Mouse (Mus musculus) liver, postnatal 0 days (tissue): ENCODE results near the gene Slc25a30. TPM values are rescaled to one million over a fixed set of nuclear protein-coding genes. Genes with fewer than 3 reads are reported as not detected.

ENCODE experiments used
- ATAC-seq: fragments of 200-750 bp; cut with Nextera tagmentation; 2 replicates; pipeline ENCODE4 v1.8.0; 2017; ENCODE audit warnings: mild to moderate bottlenecking, moderate library complexity
- DNase-seq: peaks from one replicate; pipeline ENCODE4 v3.0.0-alpha.2; 2016
- H3K27ac ChIP-seq: fragments of 300-500 bp; sonication (generic); 2 replicates; pipeline ENCODE4 v1.5.1; 2014; ENCODE audit warnings: antibody characterized with exemption, moderate library complexity, mild to moderate bottlenecking, low read depth
- H3K27me3 ChIP-seq: fragments of 300-500 bp; sonication (generic); 2 replicates; pipeline ENCODE4 v1.6.1; 2014; ENCODE audit warnings: low read length, control low read depth, mixed read lengths; ENCODE audit not compliant: insufficient read depth
- H3K36me3 ChIP-seq: fragments of 300-500 bp; sonication (generic); replicated peaks from 2 replicates; pipeline ENCODE4 v1.6.1; 2014; ENCODE audit warnings: mild to moderate bottlenecking, control low read depth, low read length, moderate library complexity, mixed read lengths; ENCODE audit not compliant: insufficient read depth
- H3K4me1 ChIP-seq: fragments of 300-500 bp; sonication (generic); 2 replicates; pipeline ENCODE4 v1.6.1; 2014; ENCODE audit warnings: antibody characterized with exemption, mild to moderate bottlenecking, control low read depth; ENCODE audit not compliant: insufficient read depth
- H3K4me2 ChIP-seq: fragments of 300-500 bp; sonication (generic); 2 replicates; pipeline ENCODE4 v1.6.1; 2014; ENCODE audit warnings: low read depth, mild to moderate bottlenecking, low read length, moderate library complexity, mixed read lengths
- H3K4me3 ChIP-seq: fragments of 300-500 bp; sonication (generic); 2 replicates; pipeline ENCODE4 v1.5.1; 2014; ENCODE audit warnings: low read depth, low read length
- H3K9ac ChIP-seq: fragments of 300-500 bp; sonication (generic); replicated peaks from 2 replicates; pipeline ENCODE4 v1.6.1; 2014; ENCODE audit warnings: mild to moderate bottlenecking, moderate library complexity
- H3K9me3 ChIP-seq: fragments of 300-500 bp; sonication (generic); 2 replicates; pipeline ENCODE4 v1.6.1; 2016; ENCODE audit warnings: mild to moderate bottlenecking, control low read depth, low read length, mixed read lengths
- CTCF ChIP-seq: sonication (generic); IDR thresholded peaks from 2 replicates; pipeline ENCODE4 v1.5.1; 2016; ENCODE audit warnings: antibody characterized with exemption, low read depth
- EP300 ChIP-seq: IDR thresholded peaks from 2 replicates; pipeline ENCODE4 v1.6.1; 2016; ENCODE audit warnings: antibody characterized with exemption, low read depth, mild to moderate bottlenecking
- WGBS: fragments of 180-500 bp; shearing (Covaris S2); extraction: QIAGEN DNeasy Blood & Tissue Kit; methylation state at CpG from one replicate; pipeline ENCODE4 v1.1.7; 2014; ENCODE audit not compliant: insufficient replicate concordance; 5-methylcytosine and 5-hydroxymethylcytosine counted together
- polyA plus RNA-seq: library from polyadenylated mRNA; unstranded; fragments of >200 nt; fragmentation: Nextera tagmentation; extraction: Ambion mirVana; gene quantifications from 2 replicates; pipeline ENCODE4 v1.2.1, GENCODE M21; 2015

Slc25a30 gene
- polyA plus RNA-seq, 1 experiment from 2014 or later, result 13.6 TPM

DNA sequence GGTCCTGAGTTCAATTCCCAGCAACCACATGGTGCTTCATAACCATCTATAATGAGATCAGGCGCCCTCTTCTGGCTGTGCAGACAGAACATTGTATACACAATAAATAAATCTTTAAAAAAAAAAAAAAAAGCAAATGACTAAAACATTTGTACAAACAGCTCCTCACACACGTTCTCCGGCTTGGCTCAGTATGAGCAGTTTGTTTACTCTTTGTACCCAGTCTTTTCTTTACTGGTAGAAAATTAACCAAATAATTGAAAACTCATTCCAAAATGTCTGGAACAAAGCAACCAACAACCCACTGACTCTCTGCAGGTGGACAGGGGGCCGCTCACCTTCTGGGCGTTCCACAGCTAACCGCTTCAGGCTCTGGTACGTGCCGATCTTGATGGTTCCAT lies 15.7 kb downstream of the Slc25a30 start:
- Histone ChIP-seq H3K4me2 (no peak overlapping the region), H3K27me3 (no peaks in the 10 kb centered on the region), H3K9me3 (no peaks in the 10 kb centered on the region), H3K9ac (no peak overlapping the region), H3K27ac (no peak overlapping the region), H3K4me1 (peaks cover 12% of the 10 kb centered on the region), H3K4me3 (no peak overlapping the region), H3K36me3 (peaks cover 19% of the 10 kb centered on the region)
- WGBS, result 83% methylated on average over 8 of the region's 8 CpGs
- no peak for ATAC-seq
- TF ChIP-seq CTCF, result 0 out of 2 replicates have a peak, but pooled peaks have one; percentile 10
- no peak for TF ChIP-seq EP300
- DNase-seq, result no peak

DNA sequence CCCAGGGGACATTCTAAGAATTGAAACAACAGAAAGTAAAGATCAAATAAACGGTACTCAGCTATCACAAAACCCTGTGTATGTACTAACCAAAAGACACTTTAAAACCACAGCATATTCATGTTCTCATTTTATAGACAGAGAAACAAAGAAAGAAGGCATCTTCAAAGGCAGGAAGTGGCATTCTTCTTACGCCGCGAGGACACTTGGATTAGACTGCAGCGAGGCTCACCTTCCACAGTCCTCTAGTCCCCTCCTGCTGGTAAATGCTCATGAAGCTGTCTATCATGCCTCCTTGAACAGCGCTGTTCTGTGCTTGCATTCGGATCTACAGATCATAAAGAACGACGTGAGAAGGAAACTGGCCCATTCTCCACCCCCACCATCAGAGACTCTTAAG lies 17.5 kb downstream of the Slc25a30 start:
- DNase-seq (no peak), ATAC-seq (no peak)
- WGBS, result 93% methylated on average over 9 of the region's 9 CpGs
- Histone ChIP-seq H3K4me2 (no peak overlapping the region), H3K4me1 (peaks cover 12% of the 10 kb centered on the region), H3K27me3 (no peaks in the 10 kb centered on the region), H3K9me3 (no peaks in the 10 kb centered on the region), H3K27ac (no peak overlapping the region), H3K9ac (no peak overlapping the region), H3K36me3 (peaks cover 24% of the 10 kb centered on the region), H3K4me3 (no peak overlapping the region)
- TF ChIP-seq CTCF (no peak), EP300 (no peak)

DNA sequence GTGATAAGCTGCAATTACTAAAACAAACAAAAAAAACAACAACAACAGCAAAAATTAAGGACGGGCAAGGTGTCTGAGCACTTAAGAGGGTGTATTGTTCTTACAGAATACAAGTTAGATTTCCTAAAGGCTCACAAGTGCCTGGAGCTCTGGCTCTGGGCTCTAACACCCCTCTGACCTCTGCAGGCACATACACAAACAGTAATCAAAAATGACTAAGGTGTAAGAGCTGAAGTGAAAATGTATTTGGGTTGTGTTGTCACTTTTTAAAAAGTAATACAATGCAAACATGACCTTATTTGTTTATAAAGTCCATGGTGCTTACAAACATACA lies 18.6 kb downstream of the Slc25a30 start:
- Histone ChIP-seq H3K36me3 (peaks cover 27% of the 10 kb centered on the region), H3K4me1 (peaks cover 11% of the 10 kb centered on the region), H3K27me3 (no peaks in the 10 kb centered on the region), H3K4me3 (no peak overlapping the region), H3K9ac (no peak overlapping the region), H3K9me3 (no peaks in the 10 kb centered on the region), H3K4me2 (no peak overlapping the region), H3K27ac (no peak overlapping the region)
- TF ChIP-seq CTCF (no peak), EP300 (no peak)
- 10% methylated on average over 1 of the region's 1 CpGs for WGBS
- ATAC-seq, result no peak
- DNase-seq, result no peak

DNA sequence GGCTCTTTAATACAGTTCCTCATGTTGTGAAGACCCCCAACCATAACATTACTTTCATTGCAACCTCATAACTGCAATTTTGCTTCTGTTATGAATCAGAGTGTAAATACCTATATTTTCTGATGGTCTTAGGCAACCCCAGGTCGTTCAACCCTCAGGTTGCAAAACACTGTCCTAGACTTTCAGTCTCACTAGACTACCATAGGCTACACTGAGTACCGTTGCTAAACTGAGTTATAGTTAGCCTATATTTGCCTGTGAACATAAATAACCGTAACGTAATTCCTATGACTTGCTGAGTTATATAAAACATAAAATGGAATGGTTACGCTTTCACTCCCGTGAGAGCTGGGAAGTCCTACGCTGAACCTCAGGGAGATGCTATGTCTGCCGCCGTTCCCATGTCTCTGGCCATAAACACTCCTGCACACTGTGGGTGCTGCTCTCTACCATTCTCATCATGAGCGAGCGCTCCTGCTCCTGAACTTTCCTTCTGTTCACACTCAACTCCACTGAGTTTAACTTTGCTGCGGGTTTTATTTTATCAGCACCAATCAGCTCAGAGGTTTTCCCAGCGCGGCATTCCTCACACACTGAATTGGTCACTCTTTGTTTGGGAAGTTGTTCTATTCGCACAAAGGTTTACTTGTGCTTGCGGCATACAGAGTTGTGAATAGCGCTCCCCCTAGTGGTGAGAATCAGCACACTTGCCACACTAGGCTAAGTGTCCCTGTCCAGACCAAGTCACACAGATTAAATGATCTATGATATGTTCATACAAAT lies 19.2 kb downstream of the Slc25a30 start:
- TF ChIP-seq CTCF (peak; percentile 92), EP300 (no peak)
- Histone ChIP-seq H3K4me3 (no peak overlapping the region), H3K36me3 (peaks cover 27% of the 10 kb centered on the region), H3K4me2 (peak overlapping the region; percentile 26), H3K9ac (no peak overlapping the region), H3K9me3 (no peaks in the 10 kb centered on the region), H3K27me3 (no peaks in the 10 kb centered on the region), H3K27ac (peak overlapping the region; percentile 61), H3K4me1 (peaks cover 9% of the 10 kb centered on the region)
- ATAC-seq (peak; percentile 87), DNase-seq (peak; percentile 73)
- WGBS, result 56% methylated on average over 17 of the region's 17 CpGs

DNA sequence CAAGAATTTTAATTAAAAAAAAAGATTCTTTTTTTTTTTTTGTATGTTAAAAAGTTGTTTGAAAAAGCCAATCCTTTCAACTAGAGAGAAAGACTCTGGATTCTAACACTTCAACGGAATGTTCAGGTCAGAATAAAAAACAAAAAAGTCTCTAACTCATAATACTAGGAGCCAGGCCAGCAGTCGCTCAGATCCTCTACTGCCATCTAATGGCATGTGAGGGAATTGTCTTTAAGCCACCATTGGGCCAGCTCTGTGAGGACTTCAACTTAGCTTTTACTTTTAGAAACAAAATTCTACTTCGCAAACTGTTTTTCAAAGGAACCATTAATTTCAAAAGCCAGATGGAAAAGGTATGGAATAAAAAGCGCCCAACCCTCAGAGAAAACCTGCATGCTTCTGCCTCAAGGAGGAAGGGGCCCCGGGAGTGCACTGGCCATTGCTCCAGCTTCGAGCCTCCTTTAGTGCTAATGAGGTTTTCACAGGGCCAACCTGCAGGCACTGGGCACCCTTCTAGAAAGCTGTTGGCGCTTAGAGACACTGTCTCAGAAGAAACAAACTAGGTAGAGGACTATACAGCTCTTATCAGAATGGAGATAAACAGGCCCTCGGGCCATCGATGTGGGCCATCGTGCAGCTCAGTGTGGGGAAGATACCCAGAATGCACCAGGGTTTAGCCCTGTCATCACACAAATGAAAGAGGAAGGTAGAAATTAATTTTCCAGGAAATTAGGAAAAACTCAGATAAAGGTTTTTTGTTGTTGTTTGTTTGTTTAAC lies 25.6 kb downstream of the Slc25a30 start:
- ATAC-seq (peak; percentile 74; the same call in 1 of the 2 replicates), DNase-seq (peak; percentile 44)
- 0 out of 2 replicates have a peak overlapping the region, but pooled peaks have one; percentile 22 for H3K27ac ChIP-seq
- no peak overlapping the region for H3K4me3 ChIP-seq
- 0 out of 2 replicates have a peak, but pooled peaks cover 2% of the 10 kb centered on the region for H3K4me1 ChIP-seq
- no peak overlapping the region; the same call in 1 of the 2 replicates for H3K9ac ChIP-seq
- H3K36me3 ChIP-seq, result peaks cover 8% of the 10 kb centered on the region; the same call in 1 of the 2 replicates
- H3K9me3 ChIP-seq, result no peaks in the 10 kb centered on the region
- no peaks in the 10 kb centered on the region for H3K27me3 ChIP-seq
- no peak overlapping the region for H3K4me2 ChIP-seq
- 46% methylated on average over 10 of the region's 10 CpGs for WGBS
- peak; percentile 85 for TF ChIP-seq CTCF
- 0 out of 2 replicates have a peak, but pooled peaks have one; percentile 26 for TF ChIP-seq EP300

DNA sequence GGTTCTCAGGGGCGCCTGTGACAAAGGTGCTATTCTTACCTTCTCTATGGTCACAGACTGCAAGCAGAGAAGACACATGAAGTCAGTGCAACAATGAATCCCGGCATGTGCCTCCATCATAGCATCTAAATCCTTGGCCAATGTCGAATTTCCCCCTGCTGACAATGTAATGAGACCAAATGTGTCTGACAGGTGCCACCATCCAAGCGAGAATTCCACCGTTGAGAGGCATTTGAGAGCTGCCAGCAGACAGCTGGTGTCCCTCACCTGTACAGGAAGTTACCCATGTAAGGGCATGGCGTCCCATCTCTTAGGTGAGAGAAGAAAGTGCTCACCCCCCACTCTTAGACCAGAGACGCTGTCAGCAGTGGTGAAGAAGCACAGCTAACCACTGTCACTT lies 28.4 kb downstream of the Slc25a30 start:
- Histone ChIP-seq H3K9ac (no peak overlapping the region), H3K27ac (no peak overlapping the region), H3K27me3 (no peaks in the 10 kb centered on the region), H3K9me3 (no peaks in the 10 kb centered on the region), H3K4me1 (peaks cover 2% of the 10 kb centered on the region; the same call in 1 of the 2 replicates), H3K36me3 (no peaks in the 10 kb centered on the region), H3K4me3 (no peak overlapping the region), H3K4me2 (no peak overlapping the region)
- TF ChIP-seq EP300 (no peak), CTCF (no peak)
- no peak for DNase-seq
- 75% methylated on average over 7 of the region's 7 CpGs for WGBS
- no peak for ATAC-seq
